Mouse (Mus musculus) liver, adult 2 months (tissue): ENCODE data around the gene Kcna3. TPM values are rescaled to one million over a fixed set of nuclear protein-coding genes. Genes with fewer than 3 reads are reported as not detected.

Experiments used
- DNase-seq: peaks from one replicate; pipeline ENCODE4 v3.0.0-alpha.2; 2011; ENCODE audit warnings: low read depth, low spot score; ENCODE audit errors: extremely low read depth
- H3K27ac ChIP-seq: fragments of 200-500 bp; replicated peaks from 2 replicates; pipeline ENCODE4 v1.5.1; 2012; ENCODE audit warnings: low read depth, mild to moderate bottlenecking, control low read depth, inconsistent platforms, low read length; ENCODE audit not compliant: insufficient read depth
- H3K27me3 ChIP-seq: fragments of 200-500 bp; 2 replicates; pipeline ENCODE4 v1.6.1; 2012; ENCODE audit warnings: mild to moderate bottlenecking, moderate library complexity, low read length, inconsistent platforms; ENCODE audit not compliant: control insufficient read depth, insufficient read depth
- H3K36me3 ChIP-seq: fragments of 200-500 bp; 2 replicates; pipeline ENCODE4 v1.6.1; 2012; ENCODE audit warnings: low read length, inconsistent platforms; ENCODE audit not compliant: control insufficient read depth, insufficient read depth
- H3K4me1 ChIP-seq: fragments of 200-500 bp; 2 replicates; pipeline ENCODE4 v1.6.1; 2011; ENCODE audit warnings: low read length; ENCODE audit not compliant: control insufficient read depth, insufficient read depth
- H3K4me3 ChIP-seq: fragments of 200-500 bp; 2 replicates; pipeline ENCODE4 v1.5.1; 2011; ENCODE audit warnings: low read depth, mild to moderate bottlenecking, control low read depth, low read length, moderate library complexity; ENCODE audit not compliant: insufficient read depth
- H3K79me2 ChIP-seq: fragments of 200-500 bp; 2 replicates; pipeline ENCODE4 v1.6.1; 2012; ENCODE audit warnings: inconsistent platforms, mild to moderate bottlenecking, low read length, moderate library complexity; ENCODE audit not compliant: control insufficient read depth, insufficient read depth
- H3K9ac ChIP-seq: fragments of 200-500 bp; 2 replicates; pipeline ENCODE4 v1.6.1; 2012; ENCODE audit warnings: low read depth, mild to moderate bottlenecking, control low read depth, inconsistent platforms, low read length
- CTCF ChIP-seq: fragments of 200-500 bp; IDR thresholded peaks from 2 replicates; pipeline ENCODE4 v1.5.1; 2011; ENCODE audit warnings: low read depth, low read length, control low read depth
- POLR2A ChIP-seq: fragments of 200-500 bp; IDR thresholded peaks from 2 replicates; pipeline ENCODE4 v1.6.1; 2011; ENCODE audit warnings: low read length, control low read depth; ENCODE audit not compliant: insufficient read depth; ENCODE audit errors: extremely low read depth
- WGBS: fragments of 180-500 bp; shearing (Covaris S2); methylation state at CpG from one replicate; pipeline ENCODE4 v1.1.7; 2018; 5-methylcytosine and 5-hydroxymethylcytosine counted together
- polyA plus RNA-seq: library from polyadenylated mRNA; depleted of rRNA; stranded (reverse); fragments of >200 nt; gene quantifications from 2 replicates; pipeline ENCODE4 v1.2.3, GENCODE M21; 2012; rRNA removed
- total RNA-seq: library from RNA; depleted of rRNA; stranded (reverse); fragments of >200 nt; gene quantifications from 2 replicates; pipeline ENCODE4 v1.2.3, GENCODE M21; 2014; rRNA removed

Gene Kcna3
- total RNA-seq, result 0.09 and 0.13 TPM in 2 replicates
- polyA plus RNA-seq, result 0.21 and 0.33 TPM in 2 replicates

DNA sequence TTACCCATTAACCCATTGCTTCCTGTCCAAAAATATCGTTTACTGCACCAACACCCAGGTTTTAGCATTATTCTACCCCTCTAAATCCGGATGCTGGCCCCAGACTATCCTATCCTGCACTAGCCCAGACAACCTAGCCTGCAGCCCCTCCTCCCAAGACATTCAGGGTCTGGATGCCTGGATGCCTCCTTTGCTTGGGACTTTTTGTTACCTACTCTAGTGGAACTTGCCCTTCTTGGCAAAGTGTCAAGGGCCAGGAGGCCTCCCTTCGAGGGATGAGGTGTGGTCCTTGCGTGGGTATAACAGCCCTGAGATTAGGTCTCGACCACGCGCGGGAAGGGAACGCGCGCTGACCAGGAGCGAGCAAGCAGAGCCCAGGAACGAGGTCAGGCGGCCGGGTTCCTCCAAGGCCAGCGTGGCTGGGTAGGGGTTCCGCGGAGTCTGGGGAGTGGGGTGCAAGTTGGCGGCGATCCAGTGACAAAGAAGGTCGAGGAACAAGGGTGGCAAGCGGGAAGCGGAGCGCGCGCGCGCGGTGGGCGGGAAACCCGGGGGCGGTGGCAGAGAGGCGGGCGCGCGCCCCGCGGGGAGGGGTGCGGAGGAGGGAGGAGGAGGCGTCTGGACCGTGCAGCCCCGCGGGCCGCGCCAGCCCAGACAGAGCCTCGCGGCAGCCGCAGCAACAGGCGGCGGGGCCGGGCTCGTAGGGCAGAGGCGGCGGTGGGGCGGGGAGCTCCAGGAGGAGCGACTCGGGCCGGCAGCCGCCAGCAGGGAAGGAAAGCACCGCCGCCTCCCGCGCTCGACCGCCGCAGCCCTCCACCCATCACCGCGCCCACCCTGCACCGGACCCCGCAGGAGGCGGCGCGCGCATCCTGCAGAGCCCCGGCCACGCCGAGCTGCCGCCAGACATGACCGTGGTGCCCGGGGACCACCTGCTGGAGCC lies at the start of gene Kcna3:
Gene Kcna3, plus strand, starts transcription at position 649 of the 937 bp plus-strand sequence.
- no peaks in the 10 kb centered on the region for H3K4me1 ChIP-seq
- H3K4me3 ChIP-seq, result peak within 1 kb of the TSS; percentile 38; the same call in 1 of the 2 replicates
- no peak for TF ChIP-seq POLR2A
- no peak for TF ChIP-seq CTCF
- no peak for DNase-seq
- WGBS, result 1% methylated on average over 73 of the region's 80 CpGs
- H3K79me2 ChIP-seq, result no peaks in the 10 kb centered on the region
- peaks cover 15% of the 10 kb centered on the region for H3K27me3 ChIP-seq
- no peaks in the 10 kb centered on the region for H3K36me3 ChIP-seq
- H3K9ac ChIP-seq, result peak within 1 kb of the TSS; percentile 46
- no peak within 1 kb of the TSS for H3K27ac ChIP-seq

DNA sequence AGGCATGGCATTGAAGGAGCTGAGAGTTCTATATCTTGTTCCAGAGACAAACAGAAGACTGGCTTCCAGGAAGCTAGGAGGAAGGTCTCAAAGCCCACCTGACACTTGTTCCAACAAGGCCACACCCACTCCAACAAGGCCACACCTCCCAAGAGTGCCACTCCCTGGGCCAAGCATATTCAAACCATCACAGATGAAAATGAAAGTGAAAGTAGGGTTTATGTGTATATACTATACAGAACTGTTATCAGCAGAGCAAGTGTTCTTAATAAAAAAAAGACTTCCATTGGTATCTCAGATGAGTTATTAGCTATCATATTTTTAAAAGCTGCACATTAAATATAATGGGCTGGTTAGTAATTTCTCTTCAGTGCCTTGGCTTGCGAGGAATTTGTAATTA lies 44.6 kb upstream of the Kcna3 start:
- no peaks in the 10 kb centered on the region for H3K79me2 ChIP-seq
- WGBS, result 90% methylated on average over 1 of the region's 1 CpGs
- H3K27ac ChIP-seq, result no peak overlapping the region
- H3K9ac ChIP-seq, result no peak overlapping the region
- no peak overlapping the region for H3K4me3 ChIP-seq
- no peaks in the 10 kb centered on the region for H3K36me3 ChIP-seq
- H3K27me3 ChIP-seq, result no peaks in the 10 kb centered on the region
- TF ChIP-seq POLR2A, result no peak
- TF ChIP-seq CTCF, result no peak
- H3K4me1 ChIP-seq, result no peaks in the 10 kb centered on the region
- no peak for DNase-seq

DNA sequence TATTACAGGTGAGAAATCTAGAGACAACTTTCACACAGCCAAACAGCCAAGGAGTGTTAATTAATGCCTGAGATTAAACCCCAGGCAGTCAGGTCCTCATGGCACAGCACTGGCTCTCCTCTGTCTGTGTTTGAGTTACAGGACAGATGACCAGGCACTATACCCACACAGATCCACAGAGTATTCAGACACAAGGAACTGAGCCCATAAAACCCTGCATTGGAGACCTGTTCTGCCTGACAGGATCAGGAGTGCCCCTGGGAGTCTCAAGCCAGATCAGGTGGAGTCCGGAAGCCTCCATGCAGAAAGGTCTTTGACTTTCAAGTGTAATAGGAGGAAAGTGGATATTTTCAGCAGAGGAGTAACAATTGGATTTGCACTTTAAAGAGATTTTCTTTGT lies 40.6 kb upstream of the Kcna3 start:
- H3K27ac ChIP-seq, result no peak overlapping the region
- H3K9ac ChIP-seq, result no peak overlapping the region
- H3K4me1 ChIP-seq, result no peaks in the 10 kb centered on the region
- DNase-seq, result no peak
- no peaks in the 10 kb centered on the region for H3K79me2 ChIP-seq
- H3K4me3 ChIP-seq, result no peak overlapping the region
- 81% methylated on average over 1 of the region's 1 CpGs for WGBS
- H3K36me3 ChIP-seq, result no peaks in the 10 kb centered on the region
- TF ChIP-seq POLR2A (no peak), CTCF (no peak)
- H3K27me3 ChIP-seq, result no peaks in the 10 kb centered on the region

DNA sequence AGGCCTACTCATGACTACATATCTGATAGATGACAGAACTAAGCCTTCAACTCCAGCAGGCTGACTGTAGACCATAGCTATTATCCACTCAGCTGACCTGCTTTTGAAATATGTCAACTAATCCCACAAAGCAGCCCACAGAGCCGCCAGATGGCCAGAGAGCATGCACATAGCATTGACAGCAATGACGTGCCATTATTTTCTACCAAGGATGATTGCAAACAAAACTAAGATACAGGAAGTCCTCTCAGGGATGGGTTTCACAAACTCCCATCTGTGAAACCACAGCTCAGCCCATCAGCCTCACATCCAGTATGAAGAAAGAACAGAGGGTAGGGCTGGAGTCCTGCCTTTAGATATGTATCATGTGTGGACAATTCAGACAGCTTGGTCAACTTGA lies 39.8 kb upstream of the Kcna3 start:
- no peak for TF ChIP-seq CTCF
- TF ChIP-seq POLR2A, result no peak
- DNase-seq, result no peak
- 73% methylated on average over 2 of the region's 2 CpGs for WGBS

DNA sequence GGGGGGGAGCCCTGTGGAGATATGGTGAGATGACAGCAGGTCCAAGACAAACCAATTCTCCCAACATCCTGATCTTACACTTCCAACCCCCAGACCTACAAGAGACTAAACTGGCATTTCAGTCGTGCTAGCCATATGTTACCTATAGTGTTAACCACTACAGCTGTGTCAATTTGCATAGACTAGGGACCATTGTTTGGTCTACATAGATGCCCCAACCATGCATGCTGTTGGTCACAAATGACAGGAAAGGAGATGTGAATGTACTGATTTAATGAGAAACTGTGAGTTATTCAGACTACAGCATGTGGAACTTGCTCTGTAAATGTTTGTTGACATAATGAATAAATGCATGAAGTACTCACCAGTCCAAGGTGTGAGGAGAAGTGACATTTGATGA lies 37.6 kb upstream of the Kcna3 start:
- no peak overlapping the region for H3K4me3 ChIP-seq
- no peaks in the 10 kb centered on the region for H3K4me1 ChIP-seq
- H3K9ac ChIP-seq, result no peak overlapping the region
- H3K79me2 ChIP-seq, result no peaks in the 10 kb centered on the region
- no peak for DNase-seq
- WGBS, result 51% methylated on average over 1 of the region's 1 CpGs
- TF ChIP-seq CTCF (no peak), POLR2A (no peak)
- H3K27ac ChIP-seq, result no peak overlapping the region
- no peaks in the 10 kb centered on the region for H3K36me3 ChIP-seq
- no peaks in the 10 kb centered on the region for H3K27me3 ChIP-seq

More for the DNA sequence above, 39.8 kb upstream of the Kcna3 start:
- Histone ChIP-seq H3K27me3 (no peaks in the 10 kb centered on the region), H3K4me3 (no peak overlapping the region), H3K36me3 (no peaks in the 10 kb centered on the region), H3K9ac (no peak overlapping the region), H3K79me2 (no peaks in the 10 kb centered on the region), H3K4me1 (no peaks in the 10 kb centered on the region), H3K27ac (no peak overlapping the region)

DNA sequence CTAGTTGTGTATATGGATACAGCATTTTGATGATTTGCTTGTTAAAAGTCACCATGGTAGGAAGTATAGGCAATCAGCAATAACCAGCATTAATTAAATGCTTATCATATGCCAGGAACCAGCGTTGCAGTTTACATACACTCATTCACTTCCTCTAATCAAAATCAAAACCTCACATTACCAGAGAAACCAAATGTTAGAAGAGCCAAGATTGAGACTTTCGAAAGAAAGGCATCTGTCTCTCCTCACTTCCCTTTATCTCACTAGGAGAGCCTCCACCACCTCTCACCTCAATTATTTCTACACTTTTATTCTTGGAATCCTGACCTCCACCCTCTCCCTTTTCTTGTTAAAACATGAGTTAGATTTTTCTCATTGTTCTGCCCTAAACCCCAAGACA lies 35.8 kb upstream of the Kcna3 start:
- TF ChIP-seq POLR2A (no peak), CTCF (no peak)
- no peaks in the 10 kb centered on the region for H3K27me3 ChIP-seq
- 63% methylated on average over 2 of the region's 2 CpGs for WGBS
- no peaks in the 10 kb centered on the region for H3K36me3 ChIP-seq
- no peaks in the 10 kb centered on the region for H3K79me2 ChIP-seq
- no peaks in the 10 kb centered on the region for H3K4me1 ChIP-seq
- H3K27ac ChIP-seq, result no peak overlapping the region
- no peak for DNase-seq
- H3K9ac ChIP-seq, result no peak overlapping the region
- no peak overlapping the region for H3K4me3 ChIP-seq
